Mouse (Mus musculus): ENCODE results near the gene Hpcal4. TPM values are rescaled to one million over a fixed set of nuclear protein-coding genes. Genes with fewer than 3 reads are reported as not detected.

The Hpcal4 gene
- polyA plus RNA-seq, 1 experiment from 2014 or later: 1.3 TPM

Other genes with a start within 250 kb of the Hpcal4 start
- 3.3 and 4.0 TPM in 2 replicates for gene Mfsd2a, start 222.0 kb upstream of the Hpcal4 start, polyA plus RNA-seq (2015; fragmentation: Nextera tagmentation; extraction: Ambion mirVana)
- 7.8 and 8.1 TPM in 2 replicates for gene Mycl, start 187.6 kb upstream of the Hpcal4 start, polyA plus RNA-seq (2015; fragmentation: Nextera tagmentation; extraction: Ambion mirVana)
- gene Trit1, start 166.6 kb upstream of the Hpcal4 start, polyA plus RNA-seq (2015; fragmentation: Nextera tagmentation; extraction: Ambion mirVana): 17.8 and 18.7 TPM in 2 replicates
- 0.33 and 0.49 TPM in 2 replicates for gene Bmp8b, start 78.1 kb upstream of the Hpcal4 start, polyA plus RNA-seq (2015; fragmentation: Nextera tagmentation; extraction: Ambion mirVana)
- not detected in 2 replicates for gene Oxct2b, start 67.0 kb upstream of the Hpcal4 start, polyA plus RNA-seq (2015; fragmentation: Nextera tagmentation; extraction: Ambion mirVana)
- 105 and 109 TPM in 2 replicates for gene Ppie, start 43.3 kb upstream of the Hpcal4 start, polyA plus RNA-seq (2015; fragmentation: Nextera tagmentation; extraction: Ambion mirVana)
- gene Nt5c1a, start 18.3 kb downstream of the Hpcal4 start, polyA plus RNA-seq (2015; fragmentation: Nextera tagmentation; extraction: Ambion mirVana): 0.25 and 0.49 TPM in 2 replicates
- gene Heyl, start 50.3 kb downstream of the Hpcal4 start, polyA plus RNA-seq (2015; fragmentation: Nextera tagmentation; extraction: Ambion mirVana): 44.2 and 47.7 TPM in 2 replicates
- 45.3 and 47.4 TPM in 2 replicates for gene Pabpc4, start 79.1 kb downstream of the Hpcal4 start, polyA plus RNA-seq (2015; fragmentation: Nextera tagmentation; extraction: Ambion mirVana)
- gene Oxct2a, start 140.4 kb downstream of the Hpcal4 start, polyA plus RNA-seq (2015; fragmentation: Nextera tagmentation; extraction: Ambion mirVana): not detected in 2 replicates
- gene Bmp8a, start 160.0 kb downstream of the Hpcal4 start, polyA plus RNA-seq (2015; fragmentation: Nextera tagmentation; extraction: Ambion mirVana): 0.19 and 0.90 TPM in 2 replicates